Mouse (Mus musculus) embryonic facial prominence, embryonic 11.5 days (tissue): Measurements from ENCODE around the gene Hist2h3b. TPM values are rescaled to one million over a fixed set of nuclear protein-coding genes. Genes with fewer than 3 reads are reported as not detected.
"Not testable (repeated sequence)": the region's sequence is repeated elsewhere in the genome, so short reads cannot be mapped to it uniquely, and the experiment has no call there.

ENCODE experiments used
- ATAC-seq: fragments of 200-750 bp; cut with Nextera tagmentation; replicated peaks from 2 replicates; pipeline ENCODE4 v1.8.0; 2017; ENCODE audit warnings: low read depth; ENCODE audit not compliant: insufficient number of reproducible peaks, low FRiP score, low TSS enrichment
- DNase-seq: peaks from one replicate; pipeline ENCODE4 v3.0.0-alpha.2; 2015; ENCODE audit warnings: low spot score
- H3K27ac ChIP-seq: fragments of 300-500 bp; sonication (generic); replicated peaks from 2 replicates; pipeline ENCODE4 v1.5.1; 2014; ENCODE audit warnings: mild to moderate bottlenecking, low read depth, low read length, control low read depth
- H3K27me3 ChIP-seq: fragments of 300-500 bp; sonication (generic); 2 replicates; pipeline ENCODE4 v1.6.1; 2014; ENCODE audit warnings: mild to moderate bottlenecking, low read length, moderate library complexity, mixed read lengths; ENCODE audit not compliant: control insufficient read depth, insufficient read depth
- H3K36me3 ChIP-seq: fragments of 300-500 bp; sonication (generic); replicated peaks from 2 replicates; pipeline ENCODE4 v1.6.1; 2014; ENCODE audit warnings: low read depth, mild to moderate bottlenecking, low read length, moderate library complexity, mixed read lengths; ENCODE audit not compliant: control insufficient read depth, insufficient read depth
- H3K4me1 ChIP-seq: fragments of 300-500 bp; sonication (generic); 2 replicates; pipeline ENCODE4 v1.6.1; 2014; ENCODE audit warnings: low read length, mixed read lengths; ENCODE audit not compliant: control insufficient read depth, insufficient read depth
- H3K4me2 ChIP-seq: fragments of 300-500 bp; sonication (generic); 2 replicates; pipeline ENCODE4 v1.6.1; 2014; ENCODE audit warnings: low read depth, mild to moderate bottlenecking, control low read depth, low read length, moderate library complexity
- H3K4me3 ChIP-seq: fragments of 300-500 bp; sonication (generic); 2 replicates; pipeline ENCODE4 v1.5.1; 2014; ENCODE audit warnings: low read depth, low read length, control low read depth
- H3K9ac ChIP-seq: fragments of 300-500 bp; sonication (generic); replicated peaks from 2 replicates; pipeline ENCODE4 v1.6.1; 2014; ENCODE audit warnings: mild to moderate bottlenecking, control low read depth, low read length
- H3K9me3 ChIP-seq: fragments of 300-500 bp; sonication (generic); replicated peaks from 2 replicates; pipeline ENCODE4 v1.6.1; 2016; ENCODE audit warnings: mild to moderate bottlenecking, low read length, inconsistent platforms, mixed read lengths; ENCODE audit not compliant: control insufficient read depth
- WGBS: fragments of 180-500 bp; shearing (Covaris S2); extraction: QIAGEN DNeasy Blood & Tissue Kit; methylation state at CpG from one replicate; pipeline ENCODE4 v1.1.7; 2014; 5-methylcytosine and 5-hydroxymethylcytosine counted together
- polyA plus RNA-seq: library from polyadenylated mRNA; unstranded; fragments of >200 nt; fragmentation: Nextera tagmentation; extraction: Ambion mirVana; gene quantifications from 2 replicates; pipeline ENCODE4 v1.2.1, GENCODE M21; 2014

The Hist2h3b gene
- polyA plus RNA-seq, 1 experiment from 2014 or later: 90.2 TPM

DNA sequence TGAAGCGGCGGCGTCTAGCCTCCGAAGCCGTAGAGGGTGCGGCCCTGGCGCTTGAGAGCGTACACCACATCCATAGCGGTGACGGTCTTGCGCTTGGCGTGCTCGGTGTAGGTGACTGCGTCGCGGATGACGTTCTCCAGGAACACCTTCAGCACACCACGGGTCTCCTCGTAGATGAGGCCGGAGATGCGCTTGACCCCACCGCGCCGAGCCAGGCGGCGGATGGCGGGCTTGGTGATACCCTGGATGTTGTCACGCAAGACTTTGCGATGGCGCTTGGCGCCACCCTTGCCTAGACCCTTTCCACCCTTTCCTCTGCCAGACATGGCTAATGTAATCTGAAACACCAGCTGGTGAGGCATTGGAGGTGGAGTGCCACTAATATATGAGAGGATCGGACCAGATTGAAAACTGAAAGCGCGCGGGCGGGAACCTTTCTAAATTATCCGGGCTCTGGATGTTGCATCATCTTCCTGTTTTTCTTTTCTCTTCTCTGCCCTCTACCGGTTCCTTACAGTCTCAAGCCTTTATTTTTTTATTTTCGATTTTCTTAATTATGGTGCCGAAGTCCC lies 5.4 kb upstream of the Hist2h3b start, which contains the start of gene Hist2h4:
Hist2h4 (minus strand) TSS at position 333 of the 572 bp plus-strand sequence.
- H3K4me3 ChIP-seq: peak within 1 kb of the TSS; percentile 55
- DNase-seq (peak; percentile 98), ATAC-seq (peak; percentile 84)
- 1% methylated on average over 40 of the region's 40 CpGs for WGBS
- H3K9me3 ChIP-seq: no peaks in the 10 kb centered on the region
- no peaks in the 10 kb centered on the region for H3K27me3 ChIP-seq
- H3K36me3 ChIP-seq: no peaks in the 10 kb centered on the region
- H3K4me1 ChIP-seq: no peaks in the 10 kb centered on the region; the same call in 1 of the 2 replicates
- peak within 1 kb of the TSS; percentile 89 for H3K4me2 ChIP-seq
- H3K27ac ChIP-seq: peak within 1 kb of the TSS; percentile 98
- H3K9ac ChIP-seq: peak within 1 kb of the TSS; percentile 80

DNA sequence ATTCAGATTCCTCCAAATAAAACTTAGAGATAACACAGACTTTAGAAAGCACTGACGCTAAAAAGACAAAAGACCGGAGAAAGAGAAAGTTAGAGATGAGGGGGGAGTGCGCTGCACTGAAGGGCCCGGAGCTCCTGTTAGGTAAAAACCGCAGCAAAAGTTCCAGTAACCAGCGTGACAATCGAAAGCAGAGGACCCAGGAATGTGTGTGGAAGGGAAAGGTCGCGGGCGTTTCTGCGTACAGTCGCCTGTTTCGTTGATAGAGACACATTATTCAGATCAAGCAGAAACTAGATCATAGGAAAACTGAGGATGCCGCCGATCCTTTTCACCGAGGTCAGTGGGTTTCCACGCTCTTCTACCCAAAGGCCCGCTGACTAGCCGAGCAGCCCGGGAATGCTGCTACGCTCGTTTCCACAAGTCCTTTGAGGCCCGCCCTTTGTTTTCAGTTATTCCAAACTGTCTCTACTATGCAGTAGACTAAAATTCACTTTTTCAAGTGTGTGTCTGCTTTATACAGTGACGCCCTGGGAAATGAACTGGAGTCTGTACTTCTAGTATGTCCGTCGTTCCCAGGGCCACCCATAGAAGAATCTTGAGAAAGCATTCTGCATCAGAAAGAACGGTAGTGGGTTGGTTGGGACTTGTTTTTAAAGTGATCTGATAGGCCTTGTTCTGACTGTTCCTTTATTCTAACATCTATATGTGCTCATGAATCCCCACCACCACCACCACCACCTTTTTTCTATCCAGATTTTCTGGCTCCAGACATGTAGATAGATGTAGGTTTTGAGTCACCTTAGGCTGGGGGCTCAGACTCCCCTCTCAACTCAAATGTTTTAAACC lies 4.7 kb upstream of the Hist2h3b start:
- Histone ChIP-seq H3K27me3 (no peaks in the 10 kb centered on the region), H3K36me3 (no peaks in the 10 kb centered on the region), H3K9me3 (no peaks in the 10 kb centered on the region), H3K4me3 (peak overlapping the region; percentile 55), H3K4me2 (peak overlapping the region; percentile 58), H3K4me1 (no peaks in the 10 kb centered on the region; the same call in 1 of the 2 replicates), H3K27ac (peak overlapping the region; percentile 98), H3K9ac (peak overlapping the region; percentile 75)
- ATAC-seq (no peak), DNase-seq (peak; percentile 65)
- WGBS: 8% methylated on average over 27 of the region's 27 CpGs

DNA sequence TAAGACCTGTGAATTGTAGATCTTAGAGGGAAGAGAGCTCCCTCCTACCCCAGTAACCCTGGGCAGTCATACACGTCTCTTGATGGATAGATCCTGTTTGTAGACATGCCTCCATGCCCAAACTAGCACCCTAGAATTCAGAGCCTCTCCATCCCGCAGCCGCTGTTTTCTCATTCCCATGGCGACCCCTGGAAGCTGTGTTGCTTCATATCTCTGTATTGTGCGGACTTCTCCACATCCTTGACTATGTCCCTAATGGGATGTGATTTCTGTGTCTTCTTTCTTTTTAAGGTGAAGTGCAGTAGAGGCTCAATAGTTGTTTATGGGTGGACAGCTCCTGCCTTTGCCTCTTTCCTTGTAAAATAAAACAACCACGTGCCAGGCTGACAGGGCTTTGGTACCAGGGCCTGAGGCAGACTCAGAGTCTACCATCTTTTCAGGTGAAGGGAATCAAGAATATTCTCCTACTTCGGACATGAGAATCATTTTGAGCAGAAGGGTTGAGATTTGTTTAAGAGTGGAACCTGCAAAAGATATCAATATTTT lies 4.0 kb upstream of the Hist2h3b start:
- Histone ChIP-seq H3K9ac (peak overlapping the region; percentile 75), H3K4me2 (peak overlapping the region; percentile 58), H3K27me3 (no peaks in the 10 kb centered on the region), H3K27ac (peak overlapping the region; percentile 98), H3K4me1 (no peaks in the 10 kb centered on the region; the same call in 1 of the 2 replicates), H3K36me3 (no peaks in the 10 kb centered on the region), H3K9me3 (no peaks in the 10 kb centered on the region), H3K4me3 (no peak overlapping the region)
- no peak for DNase-seq
- 80% methylated on average over 7 of the region's 7 CpGs for WGBS
- no peak for ATAC-seq

DNA sequence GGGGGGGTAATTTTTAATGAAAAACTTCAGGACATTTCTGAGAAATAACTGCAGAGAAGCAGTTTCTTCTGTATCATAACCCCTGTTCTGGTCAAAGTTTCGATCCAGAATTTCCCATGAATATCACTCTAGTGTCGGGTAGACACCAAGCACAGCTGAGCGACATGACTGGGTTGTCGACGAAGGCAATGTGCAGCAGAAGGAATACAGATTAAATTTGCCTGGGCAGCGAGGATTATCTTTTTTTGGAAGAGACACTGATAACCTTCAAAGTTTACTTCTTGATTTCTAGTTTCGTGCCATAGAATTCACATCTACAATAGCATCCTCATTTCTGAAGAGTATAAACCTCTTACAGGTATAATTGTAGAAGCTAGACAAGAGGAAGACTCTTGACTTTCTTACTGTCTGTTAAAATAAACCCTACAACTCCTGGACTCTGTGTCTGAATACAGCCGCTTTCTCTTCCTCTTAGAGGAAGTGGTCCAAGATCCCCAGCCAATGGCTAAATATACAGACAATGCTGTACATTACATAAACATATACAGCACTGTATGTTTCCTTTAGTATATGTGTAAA lies 2.2 kb upstream of the Hist2h3b start:
- no peak for DNase-seq
- 84% methylated on average over 8 of the region's 8 CpGs for WGBS
- Histone ChIP-seq H3K4me1 (no peaks in the 10 kb centered on the region; the same call in 1 of the 2 replicates), H3K27me3 (no peaks in the 10 kb centered on the region), H3K4me3 (no peak overlapping the region), H3K36me3 (no peaks in the 10 kb centered on the region), H3K4me2 (no peak overlapping the region), H3K27ac (no peak overlapping the region), H3K9ac (no peak overlapping the region), H3K9me3 (no peaks in the 10 kb centered on the region)
- ATAC-seq: no peak

DNA sequence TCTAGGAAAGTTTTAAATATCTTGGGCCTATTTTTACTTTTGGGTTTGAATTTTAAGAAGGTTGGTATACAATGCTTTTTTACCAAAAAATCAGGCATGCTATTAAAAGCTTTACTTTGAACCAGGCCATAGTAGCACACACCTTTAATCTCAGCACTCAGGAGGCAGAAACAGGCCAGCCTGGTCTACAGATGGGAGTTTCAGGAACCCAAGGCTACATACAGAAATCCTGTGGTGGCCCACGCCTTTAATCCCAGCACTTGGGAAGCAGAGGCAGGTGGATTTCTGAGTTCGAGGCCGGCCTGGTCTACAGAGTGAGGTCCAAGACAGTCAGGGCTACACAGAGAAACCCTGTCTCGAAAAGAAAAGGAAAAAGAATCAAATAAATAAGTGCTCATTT lies 913 bp upstream of the Hist2h3b start:
- Histone ChIP-seq H3K9me3 (no peaks in the 10 kb centered on the region), H3K4me2 (no peak overlapping the region), H3K9ac (0 out of 2 replicates have a peak overlapping the region, but pooled peaks have one; percentile 26), H3K27ac (peak overlapping the region; percentile 75), H3K27me3 (no peaks in the 10 kb centered on the region), H3K36me3 (no peaks in the 10 kb centered on the region), H3K4me1 (no peaks in the 10 kb centered on the region; the same call in 1 of the 2 replicates), H3K4me3 (no peak overlapping the region)
- ATAC-seq (no peak), DNase-seq (no peak)
- WGBS: 70% methylated on average over 4 of the region's 4 CpGs

DNA sequence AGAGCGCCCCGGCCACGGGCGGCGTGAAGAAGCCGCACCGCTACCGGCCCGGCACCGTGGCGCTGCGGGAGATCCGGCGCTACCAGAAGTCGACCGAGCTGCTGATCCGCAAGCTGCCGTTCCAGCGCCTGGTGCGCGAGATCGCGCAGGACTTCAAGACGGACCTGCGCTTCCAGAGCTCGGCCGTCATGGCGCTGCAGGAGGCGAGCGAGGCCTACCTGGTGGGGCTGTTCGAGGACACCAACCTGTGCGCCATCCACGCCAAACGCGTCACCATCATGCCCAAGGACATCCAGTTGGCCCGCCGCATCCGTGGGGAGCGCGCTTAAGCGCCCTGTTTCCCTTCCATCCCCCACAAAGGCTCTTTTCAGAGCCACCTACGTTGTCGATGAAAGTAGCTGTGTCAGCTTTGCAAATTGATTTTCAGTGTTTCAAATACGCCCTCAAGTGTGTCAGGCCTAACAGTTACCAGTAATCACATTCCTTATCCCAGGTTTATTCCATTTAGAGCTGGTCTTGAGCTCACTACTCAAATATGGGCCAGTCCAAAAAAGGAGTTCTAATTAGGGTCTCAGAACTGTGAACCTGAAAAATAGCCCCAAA lies 423 bp downstream of the Hist2h3b start:
- Histone ChIP-seq H3K4me3 (peak overlapping the region; percentile 47), H3K4me2 (peak overlapping the region; percentile 48), H3K9ac (peak overlapping the region; percentile 75), H3K27ac (peak overlapping the region; percentile 95)
- H3K36me3 ChIP-seq, H3K9me3 ChIP-seq, H3K27me3 ChIP-seq, H3K4me1 ChIP-seq, DNase-seq: not testable (repeated sequence)
- peak; percentile 35 for ATAC-seq
- WGBS: 0% methylated on average over 9 of the region's 44 CpGs

DNA sequence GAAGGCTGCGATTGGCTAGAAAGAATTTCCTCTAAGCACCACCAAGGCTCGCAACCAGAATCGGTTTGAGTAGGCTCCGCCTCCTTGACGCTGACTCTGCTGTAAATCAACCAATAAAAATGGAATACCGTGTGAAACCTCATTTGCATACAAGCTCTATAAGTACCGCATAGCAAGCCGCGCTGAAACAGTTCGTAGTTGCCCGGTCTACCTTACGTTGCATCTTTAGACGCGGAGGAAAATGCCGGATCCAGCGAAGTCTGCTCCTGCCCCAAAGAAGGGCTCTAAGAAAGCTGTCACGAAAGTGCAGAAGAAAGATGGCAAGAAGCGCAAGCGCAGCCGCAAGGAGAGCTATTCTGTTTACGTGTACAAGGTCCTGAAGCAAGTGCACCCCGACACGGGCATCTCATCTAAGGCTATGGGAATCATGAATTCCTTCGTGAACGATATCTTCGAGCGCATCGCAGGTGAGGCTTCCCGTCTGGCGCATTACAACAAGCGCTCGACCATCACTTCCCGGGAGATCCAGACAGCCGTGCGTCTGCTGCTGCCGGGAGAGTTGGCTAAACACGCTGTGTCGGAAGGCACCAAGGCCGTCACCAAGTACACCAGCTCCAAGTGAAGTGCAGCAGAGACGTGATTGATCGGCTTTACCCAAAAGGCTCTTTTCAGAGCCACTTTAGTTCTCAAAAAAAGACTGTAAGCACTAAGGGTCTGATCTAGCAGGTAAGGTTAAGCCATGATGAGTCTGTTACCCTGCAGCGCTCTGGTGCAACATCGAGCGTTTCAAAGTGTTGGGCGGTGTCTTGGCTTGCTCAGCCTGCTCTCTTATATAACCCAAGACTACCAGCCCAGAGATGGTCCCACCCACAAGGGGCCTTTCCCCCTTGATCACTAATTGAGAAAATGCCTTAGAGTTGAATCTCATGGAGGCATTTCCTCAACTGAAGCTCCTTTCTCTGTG lies 1.3 kb downstream of the Hist2h3b start, which contains the start of gene Hist2h2bb:
Hist2h2bb (plus strand) TSS at position 242 of the 964 bp plus-strand sequence.
- peak; percentile 98 for DNase-seq
- Histone ChIP-seq H3K9me3 (no peaks in the 10 kb centered on the region), H3K4me3 (peak within 1 kb of the TSS; percentile 47), H3K9ac (peak within 1 kb of the TSS; percentile 75), H3K4me1 (no peaks in the 10 kb centered on the region), H3K27ac (peak within 1 kb of the TSS; percentile 95), H3K36me3 (no peaks in the 10 kb centered on the region), H3K27me3 (no peaks in the 10 kb centered on the region), H3K4me2 (peak within 1 kb of the TSS; percentile 48)
- WGBS: under 1% methylated on average over 45 of the region's 45 CpGs
- ATAC-seq: peak; percentile 95
